Mouse (Mus musculus): ENCODE data around the gene Slc35f6.

Slc35f6 gene

DNA sequence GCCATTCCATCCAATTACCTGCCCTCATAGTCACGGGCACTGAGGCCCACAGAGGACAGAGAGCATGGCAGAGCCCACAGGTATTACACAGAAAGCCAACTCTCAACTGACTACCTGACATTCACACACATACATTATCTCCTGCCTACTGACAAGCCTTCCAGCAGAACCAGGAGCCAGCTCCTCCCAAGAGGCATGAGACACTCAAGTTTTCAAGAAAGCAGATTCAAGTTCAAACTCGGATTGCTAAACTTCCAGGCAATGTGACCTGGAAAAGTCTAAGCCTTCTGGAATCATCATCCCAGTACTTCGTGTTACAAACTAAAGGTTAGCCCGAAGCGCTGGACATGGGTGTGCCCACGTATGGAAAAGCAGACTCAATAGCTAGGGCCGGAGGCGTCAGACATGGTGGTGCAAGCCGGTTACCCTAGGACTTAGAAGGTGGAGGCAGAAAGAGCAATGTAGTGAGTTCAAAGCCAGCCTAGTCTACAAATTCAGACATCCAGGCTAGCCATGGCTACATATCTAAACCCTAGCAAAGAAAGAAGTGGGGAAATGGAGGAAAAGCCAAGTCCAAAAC lies 26.4 kb upstream of the Slc35f6 start:
- no peak for DNase-seq (ENCODE audit: low read depth, low spot score)

DNA sequence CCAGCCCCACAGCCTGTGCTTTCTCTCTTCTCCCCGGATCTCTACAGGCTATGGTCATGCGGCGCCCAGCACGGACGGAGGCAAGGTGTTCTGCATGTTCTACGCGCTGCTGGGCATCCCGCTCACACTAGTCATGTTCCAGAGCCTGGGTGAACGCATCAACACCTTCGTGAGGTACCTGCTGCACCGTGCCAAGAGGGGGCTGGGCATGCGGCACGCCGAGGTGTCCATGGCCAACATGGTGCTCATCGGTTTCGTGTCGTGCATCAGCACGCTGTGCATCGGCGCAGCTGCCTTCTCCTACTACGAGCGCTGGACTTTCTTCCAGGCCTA lies 25.9 kb upstream of the Slc35f6 start:
- DNase-seq (ENCODE audit: low read depth, low spot score) = no peak

- DNase-seq (ENCODE audit: low read depth, low spot score) = no peak
Measured at GRCm38 (mm10) chr5:30622177-30622840, 25.4 kb upstream of the Slc35f6 start.

- no peak for DNase-seq (ENCODE audit: low read depth, low spot score)
Measured at GRCm38 (mm10) chr5:30622841-30623185, 24.9 kb upstream of the Slc35f6 start.

DNA sequence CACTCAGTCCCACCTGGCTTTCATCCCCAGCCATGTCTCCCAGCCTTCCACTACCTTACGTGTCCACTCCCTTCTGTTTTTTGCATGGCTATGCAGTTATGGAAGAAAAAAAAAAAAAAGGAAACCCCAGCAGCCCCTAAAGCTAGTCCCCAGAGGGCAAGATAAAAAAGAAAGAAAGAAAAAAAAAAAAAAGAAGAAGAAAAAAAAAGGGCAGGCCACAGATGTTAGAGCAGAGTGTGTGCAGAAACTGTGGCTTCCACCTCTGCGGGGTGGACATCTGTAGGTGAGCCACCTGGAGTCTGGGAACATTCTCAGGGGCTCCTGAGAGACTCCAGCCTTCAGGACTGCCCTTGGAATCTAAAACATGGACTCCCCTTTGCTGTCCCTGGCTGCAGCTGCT lies 24.4 kb upstream of the Slc35f6 start:
- DNase-seq (ENCODE audit: low read depth, low spot score) = no peak

DNA sequence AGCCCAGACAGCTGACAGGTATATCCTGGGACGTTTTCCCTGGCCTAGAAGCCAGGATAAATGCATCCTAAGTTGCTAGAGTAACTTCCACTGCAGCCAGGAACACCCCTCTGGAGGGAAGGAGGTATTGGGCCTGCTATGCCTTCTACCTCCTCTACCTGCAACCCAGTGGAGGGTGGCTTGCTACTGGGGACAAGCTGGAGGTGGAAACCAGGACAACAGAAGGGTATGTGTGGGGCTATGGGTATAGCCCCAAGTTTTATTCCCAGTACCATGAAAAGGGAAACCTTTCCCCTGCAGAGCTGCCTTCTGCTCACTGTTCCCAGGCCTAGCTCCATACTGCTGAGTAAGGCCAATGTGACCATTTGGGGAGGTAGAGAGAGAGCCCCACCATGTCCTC lies 23.4 kb upstream of the Slc35f6 start:
- no peak for DNase-seq (ENCODE audit: low read depth, low spot score)

DNA sequence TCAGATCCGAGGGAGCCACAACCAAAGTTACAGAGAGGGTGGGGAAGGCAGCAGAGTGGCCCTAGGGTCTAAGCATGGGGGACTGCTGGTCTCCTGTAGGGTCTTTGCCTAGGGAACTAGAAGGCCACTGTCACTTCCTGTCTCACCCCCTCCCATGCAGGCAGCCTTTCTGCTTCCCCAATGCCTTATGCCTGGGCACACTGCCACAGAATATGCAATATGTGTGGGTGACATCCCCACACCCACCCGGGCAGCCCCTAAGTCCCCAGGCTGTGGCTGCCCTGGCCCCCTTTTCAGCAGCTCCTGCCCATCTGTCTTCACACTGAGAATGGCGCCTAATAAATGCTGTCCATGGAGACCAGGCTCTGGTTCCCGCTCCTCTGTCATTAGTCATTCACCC lies 22.8 kb upstream of the Slc35f6 start:
- no peak for DNase-seq (ENCODE audit: low read depth, low spot score)

DNA sequence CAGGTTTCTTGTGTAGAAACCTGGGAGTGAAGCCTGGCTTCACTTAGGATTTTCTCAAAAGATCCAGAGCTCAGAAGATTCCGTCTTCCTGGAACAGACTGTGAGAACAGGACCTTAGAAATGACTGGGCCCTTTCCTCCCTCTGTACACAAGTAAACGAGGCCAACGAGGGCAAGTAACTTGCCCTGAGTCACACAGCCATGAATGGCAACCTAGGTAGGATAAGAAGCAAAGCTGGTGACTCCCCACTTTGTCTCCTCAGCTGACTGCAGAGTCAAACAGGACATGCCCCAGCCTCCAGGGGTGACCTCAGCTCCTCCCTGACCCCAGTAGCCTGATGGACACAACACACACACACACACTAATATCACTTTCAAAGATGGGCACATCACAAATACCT lies 22.4 kb upstream of the Slc35f6 start:
- no peak for DNase-seq (ENCODE audit: low read depth, low spot score)

DNA sequence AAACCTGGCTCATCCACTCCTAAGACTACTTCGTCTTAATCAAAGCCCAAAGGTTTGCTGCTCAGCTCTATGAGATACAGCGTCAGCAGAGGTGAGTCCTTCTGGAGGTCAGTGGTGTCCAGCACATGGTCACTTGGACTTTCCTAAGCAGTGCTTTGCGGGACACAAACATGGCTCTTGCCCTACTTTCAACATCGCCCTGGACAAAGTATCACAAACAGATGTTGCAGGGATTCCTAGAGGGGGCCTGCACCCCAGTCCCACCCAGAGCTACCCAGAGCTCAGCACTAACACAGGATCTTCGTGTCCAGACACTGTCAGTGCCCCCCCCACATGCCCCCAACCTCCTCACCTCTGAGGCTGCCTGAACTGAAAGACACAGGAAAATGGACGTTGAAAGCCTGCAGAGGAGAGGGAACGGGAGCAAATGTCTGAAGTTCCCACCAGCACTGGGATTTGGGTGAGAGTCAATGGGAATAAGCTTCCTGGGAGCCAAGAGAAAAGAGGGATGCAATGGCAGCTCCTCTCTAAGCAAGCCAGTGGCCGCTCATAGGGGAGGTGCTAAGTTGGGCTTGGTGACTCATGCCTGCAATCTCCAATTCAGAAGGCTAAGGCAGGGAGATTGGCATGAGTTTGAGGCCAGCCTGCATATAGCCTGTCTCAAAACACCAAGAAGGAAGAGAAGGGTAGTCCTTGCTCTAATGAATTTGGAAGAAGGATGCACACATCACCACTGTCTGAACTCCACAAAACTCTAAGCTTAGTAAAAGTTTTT lies 21.2 kb upstream of the Slc35f6 start:
- no peak for DNase-seq (ENCODE audit: low read depth, low spot score)

- DNase-seq (ENCODE audit: low read depth, low spot score) = no peak
Measured at GRCm38 (mm10) chr5:30628511-30628910, 19.2 kb upstream of the Slc35f6 start.

DNA sequence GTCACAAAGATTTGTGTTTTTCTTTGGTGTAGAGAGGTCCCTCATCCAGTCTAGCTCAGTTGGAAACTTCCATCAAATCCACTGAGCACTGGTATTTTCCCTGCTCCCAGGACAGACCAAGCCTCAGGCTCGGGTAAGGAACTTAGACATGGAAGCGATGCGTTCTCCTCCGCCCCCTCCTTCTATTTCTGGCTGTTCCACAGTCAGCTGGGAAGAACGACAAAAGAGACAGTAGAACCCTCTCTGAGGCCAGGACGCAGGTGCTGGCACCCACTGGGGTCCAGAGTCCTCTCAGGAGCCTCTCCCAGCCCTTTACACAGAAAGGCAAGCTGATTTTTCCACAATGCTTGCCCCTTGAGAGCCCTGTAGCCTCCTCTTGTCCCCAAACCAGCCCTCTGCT lies 17.3 kb upstream of the Slc35f6 start:
- DNase-seq (ENCODE audit: low read depth, low spot score) = no peak

- no peak for DNase-seq (ENCODE audit: low read depth, low spot score)
Measured at GRCm38 (mm10) chr5:30632134-30632533, 15.6 kb upstream of the Slc35f6 start.

DNA sequence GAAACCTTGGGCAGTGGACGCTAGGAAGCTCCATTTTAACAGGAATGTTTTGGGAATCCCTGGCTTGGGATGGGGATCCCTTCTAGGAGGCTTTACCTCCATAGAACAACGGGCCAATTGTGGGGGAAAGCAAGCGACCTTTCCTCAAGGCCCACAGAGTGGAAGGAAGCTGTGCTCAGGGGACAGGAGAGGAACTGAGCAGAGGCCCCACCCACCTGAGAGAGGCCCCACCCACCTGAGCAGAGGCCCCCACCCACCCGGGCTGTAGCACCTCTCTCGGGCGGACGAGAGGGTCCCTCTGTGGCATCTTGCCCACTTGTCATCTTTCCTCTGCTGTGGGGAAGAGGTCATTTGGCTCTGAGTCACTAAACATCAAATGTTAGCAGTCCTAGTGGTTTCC lies 10.7 kb upstream of the Slc35f6 start:
- DNase-seq (ENCODE audit: low read depth, low spot score) = no peak

- no peak for DNase-seq (ENCODE audit: low read depth, low spot score)
Measured at GRCm38 (mm10) chr5:30638041-30638440, 9.7 kb upstream of the Slc35f6 start.

GRCm38 (mm10) chr5:30643477-30644179 lies 4.1 kb upstream of the Slc35f6 start:
- no peak for DNase-seq (ENCODE audit: low read depth, low spot score)

GRCm38 (mm10) chr5:30646036-30646435 lies 1.7 kb upstream of the Slc35f6 start:
- DNase-seq (ENCODE audit: low read depth, low spot score) = no peak

GRCm38 (mm10) chr5:30647396-30647795 lies 337 bp upstream of the Slc35f6 start:
- DNase-seq (ENCODE audit: low read depth, low spot score) = no peak

DNA sequence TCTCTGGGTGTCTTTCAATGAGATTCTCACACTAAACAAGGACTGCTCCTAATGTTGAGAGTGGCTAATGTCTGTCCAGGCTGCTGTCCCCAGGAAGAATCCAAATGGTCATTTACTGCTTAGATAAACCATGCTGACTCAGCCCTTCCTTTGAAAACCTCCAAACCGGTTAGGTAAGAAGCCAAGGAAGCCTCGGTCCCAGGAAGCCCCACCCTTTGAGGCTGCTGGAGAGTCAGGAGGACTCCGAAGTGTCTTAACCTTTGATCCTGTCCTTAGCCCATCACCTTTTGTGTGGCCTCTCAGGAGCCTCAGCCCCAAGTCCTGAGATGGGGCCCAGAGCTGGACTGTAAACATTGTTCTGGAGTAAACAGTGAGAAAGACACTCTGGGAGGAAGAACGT lies 1.8 kb downstream of the Slc35f6 start:
- no peak for DNase-seq (ENCODE audit: low read depth, low spot score)

GRCm38 (mm10) chr5:30650756-30651155 lies 3.0 kb downstream of the Slc35f6 start:
- DNase-seq (ENCODE audit: low read depth, low spot score) = no peak

DNA sequence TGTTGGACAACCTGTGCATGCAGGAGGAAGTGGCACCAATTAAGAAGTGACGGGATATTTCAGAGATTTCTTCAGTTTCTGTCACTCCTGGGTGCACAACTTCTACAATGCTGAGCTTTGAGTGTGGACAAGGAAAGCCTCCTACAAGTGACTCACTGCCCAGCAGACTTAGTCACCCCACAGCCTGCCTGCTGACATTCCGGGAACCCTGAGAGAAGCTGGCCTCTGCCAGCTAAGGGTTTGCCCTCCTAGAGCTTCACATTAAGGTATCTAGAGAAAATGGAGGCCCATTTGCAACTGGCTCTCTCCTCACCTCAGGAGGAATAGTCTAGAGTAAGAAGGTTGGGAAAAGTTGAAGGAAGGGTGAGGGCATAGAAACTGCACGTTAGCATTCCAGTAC lies 3.8 kb downstream of the Slc35f6 start:
- no peak for DNase-seq (ENCODE audit: low read depth, low spot score)

DNA sequence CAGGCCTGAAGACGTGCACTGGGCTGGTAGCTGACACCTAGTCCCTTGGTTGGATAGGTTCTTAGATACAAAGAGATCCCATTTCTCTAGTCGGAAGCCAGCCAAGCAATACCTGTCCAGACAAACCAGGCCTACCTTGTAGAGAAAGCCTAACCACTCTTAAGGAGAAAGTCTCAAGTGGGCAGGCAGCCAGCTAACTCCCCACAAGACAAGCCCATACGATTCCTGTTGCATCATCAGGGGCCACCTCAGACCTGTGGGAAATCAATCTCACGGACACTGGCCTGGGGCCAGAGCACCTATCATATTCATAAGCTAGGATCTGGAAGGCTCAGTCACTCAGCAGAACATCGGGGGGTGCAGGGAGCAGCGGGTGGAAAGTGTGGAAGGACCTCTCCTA lies 5.5 kb downstream of the Slc35f6 start:
- no peak for DNase-seq (ENCODE audit: low read depth, low spot score)

DNA sequence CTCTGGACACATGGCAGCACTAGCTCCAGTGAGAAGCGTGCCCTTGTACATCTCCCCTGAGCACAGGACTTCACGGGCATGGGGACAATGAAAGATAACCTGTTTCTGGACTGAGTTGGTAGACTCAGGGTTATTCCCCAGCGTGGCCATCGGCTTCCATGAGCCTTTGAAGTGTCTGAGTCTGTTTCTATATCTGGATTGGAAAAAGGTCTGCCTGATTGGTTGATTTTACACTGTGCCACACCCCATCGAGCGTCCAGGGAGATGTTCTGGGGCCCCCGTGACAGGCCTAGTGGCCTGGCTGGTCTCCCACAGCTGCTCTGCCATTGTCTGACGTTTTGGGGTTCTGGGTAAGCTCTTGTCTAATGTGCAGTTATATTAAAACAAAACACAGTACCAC lies 7.3 kb downstream of the Slc35f6 start:
- no peak for DNase-seq (ENCODE audit: low read depth, low spot score)
